Mouse (Mus musculus) lung, postnatal 0 days (tissue): ENCODE data around the gene Ephx4. TPM values are rescaled to one million over a fixed set of nuclear protein-coding genes. Genes with fewer than 3 reads are reported as not detected.

ENCODE experiments used
- ATAC-seq: fragments of 200-750 bp; cut with Nextera tagmentation; 2 replicates; pipeline ENCODE4 v1.8.0; 2017; ENCODE audit warnings: moderate library complexity
- DNase-seq: peaks from one replicate; pipeline ENCODE4 v3.0.0-alpha.2; 2016; ENCODE audit warnings: low spot score
- H3K27ac ChIP-seq: fragments of 300-500 bp; sonication (generic); 2 replicates; pipeline ENCODE4 v1.5.1; 2014; ENCODE audit warnings: antibody characterized with exemption, mild to moderate bottlenecking, low read length, mixed read lengths
- H3K27me3 ChIP-seq: fragments of 300-500 bp; sonication (generic); replicated peaks from 2 replicates; pipeline ENCODE4 v1.6.1; 2014; ENCODE audit warnings: low read length, mixed read lengths; ENCODE audit not compliant: insufficient read depth
- H3K36me3 ChIP-seq: fragments of 300-500 bp; sonication (generic); 2 replicates; pipeline ENCODE4 v1.6.1; 2014; ENCODE audit warnings: low read length, mixed read lengths; ENCODE audit not compliant: insufficient read depth
- H3K4me1 ChIP-seq: fragments of 300-500 bp; sonication (generic); 2 replicates; pipeline ENCODE4 v1.6.1; 2014; ENCODE audit warnings: antibody characterized with exemption, low read depth, low read length, mixed read lengths; ENCODE audit not compliant: insufficient read depth
- H3K4me2 ChIP-seq: fragments of 300-500 bp; sonication (generic); replicated peaks from 2 replicates; pipeline ENCODE4 v1.6.1; 2014; ENCODE audit warnings: low read depth, mild to moderate bottlenecking, low read length, moderate library complexity, mixed read lengths
- H3K4me3 ChIP-seq: fragments of 300-500 bp; sonication (generic); 2 replicates; pipeline ENCODE4 v1.5.1; 2014; ENCODE audit warnings: low read depth, low read length
- H3K9ac ChIP-seq: fragments of 300-500 bp; sonication (generic); replicated peaks from 2 replicates; pipeline ENCODE4 v1.6.1; 2014; ENCODE audit warnings: low read depth, mild to moderate bottlenecking
- H3K9me3 ChIP-seq: fragments of 300-500 bp; sonication (generic); 2 replicates; pipeline ENCODE4 v1.6.1; 2016; ENCODE audit warnings: low read length, mixed read lengths
- CTCF ChIP-seq: IDR thresholded peaks from 2 replicates; pipeline ENCODE4 v1.5.1; 2016; ENCODE audit warnings: antibody characterized with exemption, mild to moderate bottlenecking
- EP300 ChIP-seq: IDR thresholded peaks from 2 replicates; pipeline ENCODE4 v1.6.1; 2016; ENCODE audit warnings: antibody characterized with exemption, mild to moderate bottlenecking, control low read depth
- WGBS: fragments of 180-500 bp; shearing (Covaris S2); extraction: QIAGEN DNeasy Blood & Tissue Kit; methylation state at CpG from one replicate; pipeline ENCODE4 v1.1.7; 2014; 5-methylcytosine and 5-hydroxymethylcytosine counted together
- polyA plus RNA-seq: library from polyadenylated mRNA; unstranded; fragments of >200 nt; fragmentation: Nextera tagmentation; extraction: Ambion mirVana; gene quantifications from 2 replicates; pipeline ENCODE4 v1.2.1, GENCODE M21; 2015

Gene Ephx4
- polyA plus RNA-seq, 1 experiment from 2014 or later, result 1.2 TPM

DNA sequence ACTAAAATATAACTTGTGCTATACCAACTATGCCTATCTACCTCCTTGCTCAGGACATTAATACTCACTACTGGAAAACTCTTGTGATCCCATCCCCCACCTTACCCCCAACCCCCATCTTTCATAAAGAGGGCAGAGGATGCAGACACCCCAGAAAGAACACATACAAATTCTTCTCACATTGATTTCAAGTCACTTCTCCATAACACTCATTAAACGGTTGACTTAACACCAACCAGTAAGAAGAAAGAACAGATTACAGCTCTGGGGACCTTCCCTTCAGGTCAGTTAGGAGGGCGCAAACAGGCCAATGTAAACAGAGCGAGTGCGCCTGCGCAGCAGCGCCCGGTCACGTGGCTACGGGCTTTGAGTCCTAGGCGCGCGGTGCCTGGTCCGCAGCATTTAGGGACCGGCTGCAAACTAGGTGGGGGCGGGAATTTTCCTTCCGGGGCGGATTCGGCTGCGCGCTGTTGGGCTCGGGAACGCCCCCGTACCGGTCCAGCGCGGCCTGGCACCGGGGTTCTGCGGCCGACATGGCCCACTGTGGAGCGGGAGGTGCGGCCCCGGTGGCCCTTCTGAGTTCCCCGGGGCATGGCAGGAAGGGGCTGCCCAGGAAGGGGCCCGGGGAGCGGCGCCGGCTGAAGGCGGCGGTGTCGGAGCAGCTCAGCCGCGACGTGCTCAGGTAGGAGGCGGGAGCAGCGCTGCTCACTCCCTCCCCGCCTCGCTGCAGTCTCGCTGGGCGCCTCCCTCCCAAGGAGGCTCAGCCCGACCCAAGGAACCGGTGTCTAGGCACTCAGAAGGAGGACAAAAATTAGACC, 35.1 kb downstream of the Ephx4 start, which contains the start of gene Btbd8:
Gene Btbd8, plus strand, starts transcription at position 534 of the 818 bp plus-strand sequence.
- H3K9me3 ChIP-seq, result no peaks in the 10 kb centered on the region
- no peaks in the 10 kb centered on the region for H3K27me3 ChIP-seq
- no peaks in the 10 kb centered on the region for H3K36me3 ChIP-seq
- peak within 1 kb of the TSS; percentile 73 for H3K4me2 ChIP-seq
- peak within 1 kb of the TSS; percentile 74 for H3K4me3 ChIP-seq
- H3K9ac ChIP-seq, result peak within 1 kb of the TSS; percentile 69
- peak; percentile 95 for ATAC-seq
- TF ChIP-seq EP300 (no peak), CTCF (peak; percentile 14; the same call in 1 of the 2 replicates)
- 0% methylated on average over 49 of the region's 51 CpGs for WGBS
- peak within 1 kb of the TSS; percentile 79 for H3K27ac ChIP-seq
- peak; percentile 94 for DNase-seq
- H3K4me1 ChIP-seq, result 0 out of 2 replicates have a peak, but pooled peaks cover 6% of the 10 kb centered on the region

DNA sequence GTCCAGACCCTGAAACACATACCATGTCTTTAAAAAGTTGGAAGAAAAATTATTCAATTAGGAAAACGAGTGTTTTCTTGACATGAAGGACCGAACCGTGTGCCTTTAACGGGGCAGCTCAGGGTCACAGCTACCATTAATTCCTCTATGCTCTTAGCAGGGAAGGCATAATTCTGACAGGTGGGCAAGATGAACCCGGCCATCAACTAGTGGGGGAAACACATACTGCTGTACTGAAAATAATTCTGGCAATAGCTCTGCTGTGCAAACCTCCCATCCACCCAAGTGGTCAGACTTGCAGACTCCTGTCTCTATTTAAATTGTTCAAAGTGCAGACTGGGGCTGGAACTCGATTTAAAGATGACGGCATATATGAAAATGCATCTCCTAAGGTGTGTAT, 35.8 kb downstream of the Ephx4 start:
- no peaks in the 10 kb centered on the region for H3K36me3 ChIP-seq
- H3K4me2 ChIP-seq, result peak overlapping the region; percentile 73
- peak overlapping the region; percentile 74 for H3K4me3 ChIP-seq
- ATAC-seq (no peak), DNase-seq (peak; percentile 11)
- H3K4me1 ChIP-seq, result 0 out of 2 replicates have a peak, but pooled peaks cover 6% of the 10 kb centered on the region
- peak overlapping the region; percentile 79; the same call in 1 of the 2 replicates for H3K27ac ChIP-seq
- H3K9me3 ChIP-seq, result no peaks in the 10 kb centered on the region
- no peaks in the 10 kb centered on the region for H3K27me3 ChIP-seq
- TF ChIP-seq EP300 (no peak), CTCF (no peak; the same call in 1 of the 2 replicates)
- H3K9ac ChIP-seq, result peak overlapping the region; percentile 69; the same call in 1 of the 2 replicates
- 13% methylated on average over 7 of the region's 7 CpGs for WGBS

DNA sequence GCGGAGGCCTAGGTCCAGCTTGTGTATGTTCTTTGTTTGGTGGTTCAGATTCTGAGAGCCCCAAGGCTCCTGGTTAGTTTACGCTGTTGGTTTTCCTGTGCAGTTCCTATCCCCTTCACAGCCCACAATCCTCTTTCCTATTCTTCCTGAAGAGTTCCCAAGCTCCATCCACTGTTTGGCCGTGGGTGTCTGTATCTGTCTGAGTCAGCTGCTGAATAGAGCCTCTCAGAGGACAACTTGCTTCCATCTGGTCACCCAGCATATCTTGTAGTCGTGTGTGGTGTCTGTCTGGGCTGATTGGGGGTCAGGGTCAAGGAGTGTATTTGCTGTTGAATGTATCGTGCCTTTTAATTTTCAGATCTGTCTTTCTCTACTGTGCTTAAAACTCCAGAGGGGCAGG, 39.3 kb downstream of the Ephx4 start:
- 72% methylated on average over 5 of the region's 5 CpGs for WGBS
- Histone ChIP-seq H3K4me2 (no peak overlapping the region), H3K36me3 (no peaks in the 10 kb centered on the region), H3K27me3 (no peaks in the 10 kb centered on the region), H3K4me1 (0 out of 2 replicates have a peak, but pooled peaks cover 6% of the 10 kb centered on the region), H3K27ac (no peak overlapping the region), H3K9ac (no peak overlapping the region), H3K4me3 (no peak overlapping the region), H3K9me3 (no peaks in the 10 kb centered on the region)
- ATAC-seq (no peak), DNase-seq (no peak)
- no peak for TF ChIP-seq CTCF
- no peak for TF ChIP-seq EP300

GRCm38 (mm10) chr5:107444251-107444650, 41.7 kb downstream of the Ephx4 start:
- WGBS, result 89% methylated on average over 4 of the region's 4 CpGs
- Histone ChIP-seq H3K9ac (no peak overlapping the region), H3K4me1 (no peaks in the 10 kb centered on the region), H3K4me3 (no peak overlapping the region), H3K27ac (no peak overlapping the region), H3K9me3 (no peaks in the 10 kb centered on the region), H3K36me3 (no peaks in the 10 kb centered on the region), H3K4me2 (no peak overlapping the region), H3K27me3 (no peaks in the 10 kb centered on the region)
- DNase-seq, result no peak
- no peak for ATAC-seq
- TF ChIP-seq EP300, result no peak
- TF ChIP-seq CTCF, result no peak

GRCm38 (mm10) chr5:107447977-107448376, 45.4 kb downstream of the Ephx4 start:
- WGBS, result 65% methylated on average over 4 of the region's 4 CpGs
- Histone ChIP-seq H3K4me3 (no peak overlapping the region), H3K27me3 (no peaks in the 10 kb centered on the region), H3K36me3 (no peaks in the 10 kb centered on the region), H3K27ac (no peak overlapping the region), H3K9ac (no peak overlapping the region), H3K9me3 (no peaks in the 10 kb centered on the region), H3K4me1 (no peaks in the 10 kb centered on the region), H3K4me2 (no peak overlapping the region)
- DNase-seq, result no peak
- no peak for ATAC-seq
- TF ChIP-seq EP300 (no peak), CTCF (no peak)

GRCm38 (mm10) chr5:107448784-107449183, 46.2 kb downstream of the Ephx4 start:
- ATAC-seq, result no peak
- TF ChIP-seq CTCF, result no peak
- no peak for TF ChIP-seq EP300

More at GRCm38 (mm10) chr5:107448784-107449183, 46.2 kb downstream of the Ephx4 start:
- DNase-seq, result no peak
- no peak overlapping the region for H3K4me2 ChIP-seq
- H3K4me1 ChIP-seq, result no peaks in the 10 kb centered on the region
- WGBS, result 86% methylated on average over 4 of the region's 4 CpGs
- H3K27ac ChIP-seq, result no peak overlapping the region
- H3K9ac ChIP-seq, result no peak overlapping the region
- no peaks in the 10 kb centered on the region for H3K36me3 ChIP-seq
- no peaks in the 10 kb centered on the region for H3K9me3 ChIP-seq
- H3K27me3 ChIP-seq, result no peaks in the 10 kb centered on the region
- H3K4me3 ChIP-seq, result no peak overlapping the region
